Mouse (Mus musculus) liver, embryonic 13.5 days (tissue): Measurements from ENCODE around the gene Vmn1r224. TPM values are rescaled to one million over a fixed set of nuclear protein-coding genes. Genes with fewer than 3 reads are reported as not detected.

ENCODE experiments used
- ATAC-seq: fragments of 200-750 bp; cut with Nextera tagmentation; 2 replicates; pipeline ENCODE4 v1.8.0; 2017; ENCODE audit warnings: low read depth, mild to moderate bottlenecking, moderate number of reproducible peaks, moderate library complexity
- DNase-seq: peaks from one replicate; pipeline ENCODE4 v3.0.0; 2022
- H3K27ac ChIP-seq: fragments of 300-500 bp; sonication (generic); 2 replicates; pipeline ENCODE4 v1.5.1; 2015; ENCODE audit warnings: moderate library complexity, mild to moderate bottlenecking, inconsistent platforms
- H3K27me3 ChIP-seq: fragments of 300-500 bp; sonication (generic); 2 replicates; pipeline ENCODE4 v1.6.1; 2015; ENCODE audit warnings: mild to moderate bottlenecking, inconsistent platforms
- H3K36me3 ChIP-seq: fragments of 300-500 bp; sonication (generic); 2 replicates; pipeline ENCODE4 v1.6.1; 2015; ENCODE audit warnings: mild to moderate bottlenecking, inconsistent platforms
- H3K4me1 ChIP-seq: fragments of 300-500 bp; sonication (generic); replicated peaks from 2 replicates; pipeline ENCODE4 v1.6.1; 2015; ENCODE audit warnings: inconsistent platforms
- H3K4me2 ChIP-seq: fragments of 300-500 bp; sonication (generic); 2 replicates; pipeline ENCODE4 v1.6.1; 2015; ENCODE audit warnings: inconsistent platforms, mild to moderate bottlenecking, moderate library complexity
- H3K4me3 ChIP-seq: fragments of 300-500 bp; sonication (generic); replicated peaks from 2 replicates; pipeline ENCODE4 v1.5.1; 2015; ENCODE audit warnings: mild to moderate bottlenecking, inconsistent platforms
- H3K9ac ChIP-seq: fragments of 300-500 bp; sonication (generic); 2 replicates; pipeline ENCODE4 v1.6.1; 2015; ENCODE audit warnings: mild to moderate bottlenecking, inconsistent platforms
- H3K9me3 ChIP-seq: fragments of 300-500 bp; sonication (generic); replicated peaks from 2 replicates; pipeline ENCODE4 v1.6.1; 2016; ENCODE audit warnings: inconsistent platforms
- WGBS: fragments of 180-500 bp; shearing (Covaris S2); methylation state at CpG from one replicate; pipeline ENCODE4 v1.1.7; 2015; ENCODE audit not compliant: insufficient replicate concordance; 5-methylcytosine and 5-hydroxymethylcytosine counted together
- polyA plus RNA-seq: library from polyadenylated mRNA; unstranded; fragments of >200 nt; fragmentation: Nextera tagmentation; extraction: Ambion mirVana; gene quantifications from 2 replicates; pipeline ENCODE4 v1.2.1, GENCODE M21; 2015

The Vmn1r224 gene
- polyA plus RNA-seq = not detected in 2 replicates

GRCm38 (mm10) chr17:20413846-20414245 is at the start of gene Vmn1r224:
Gene Vmn1r224 (plus strand): TSS chr17:20414146.
- no peaks in the 10 kb centered on the region for H3K9me3 ChIP-seq
- no peak within 1 kb of the TSS for H3K27ac ChIP-seq
- no peaks in the 10 kb centered on the region for H3K27me3 ChIP-seq
- ATAC-seq = no peak
- no peak within 1 kb of the TSS for H3K9ac ChIP-seq
- no peak within 1 kb of the TSS for H3K4me3 ChIP-seq
- WGBS = 10% methylated on average over 1 of the region's 1 CpGs
- H3K4me1 ChIP-seq = no peaks in the 10 kb centered on the region
- no peaks in the 10 kb centered on the region for H3K36me3 ChIP-seq
- H3K4me2 ChIP-seq = no peak within 1 kb of the TSS
- no peak for DNase-seq

DNA sequence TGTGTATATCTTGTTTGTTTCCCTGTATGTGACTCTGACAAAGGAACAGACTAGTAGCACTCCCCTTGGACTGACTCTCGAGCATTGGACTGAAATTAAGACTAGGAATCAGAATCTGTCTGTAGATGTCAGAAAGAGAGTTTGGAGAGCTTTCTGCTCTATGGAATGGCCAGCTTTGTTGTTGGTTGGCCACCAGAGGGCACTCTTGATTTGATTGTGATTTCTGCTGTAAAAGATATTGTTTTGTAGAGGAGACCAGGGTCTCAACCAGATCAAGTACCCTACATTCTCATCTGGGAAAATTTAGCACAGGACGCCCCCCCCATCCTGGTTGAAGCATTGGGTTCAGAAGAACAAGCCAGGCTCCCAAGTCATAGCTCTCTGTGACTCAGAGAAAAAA is 14.8 kb upstream of the Vmn1r224 start:
- no peak overlapping the region for H3K9ac ChIP-seq
- no peaks in the 10 kb centered on the region for H3K27me3 ChIP-seq
- DNase-seq = no peak
- H3K27ac ChIP-seq = no peak overlapping the region
- H3K36me3 ChIP-seq = no peaks in the 10 kb centered on the region
- no peak overlapping the region for H3K4me3 ChIP-seq
- 18% methylated on average over 2 of the region's 2 CpGs for WGBS
- H3K9me3 ChIP-seq = 0 out of 2 replicates have a peak, but pooled peaks cover 3% of the 10 kb centered on the region
- no peaks in the 10 kb centered on the region for H3K4me1 ChIP-seq
- no peak overlapping the region for H3K4me2 ChIP-seq
- no peak for ATAC-seq

- no peak for ATAC-seq
These were observed 25.3 kb downstream of the Vmn1r224 start for GRCm38 (mm10) chr17:20439263-20439662.

DNA sequence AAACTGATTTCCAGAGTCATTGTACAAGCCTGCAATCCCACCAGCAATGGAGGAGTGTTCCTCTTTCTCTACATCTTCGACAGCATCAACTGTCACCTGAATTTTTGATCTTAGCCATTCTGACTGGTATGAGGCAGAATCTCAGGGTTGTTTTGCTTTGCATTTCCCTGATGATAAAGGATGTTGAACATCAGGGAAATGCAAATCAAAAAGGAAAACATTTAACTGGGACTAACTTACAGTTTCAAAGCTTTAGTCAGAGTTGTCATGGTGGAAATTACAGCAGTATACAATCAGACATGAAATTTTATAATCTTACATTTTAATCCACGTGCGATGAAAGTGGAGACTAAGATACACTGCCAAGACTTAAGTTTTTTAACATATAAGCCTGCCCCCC is 59.4 kb downstream of the Vmn1r224 start:
- Histone ChIP-seq H3K9ac (no peak overlapping the region), H3K27ac (no peak overlapping the region), H3K4me3 (no peak overlapping the region), H3K36me3 (no peaks in the 10 kb centered on the region), H3K9me3 (no peaks in the 10 kb centered on the region), H3K27me3 (no peaks in the 10 kb centered on the region), H3K4me2 (no peak overlapping the region), H3K4me1 (no peaks in the 10 kb centered on the region)
- no peak for ATAC-seq
- DNase-seq = no peak
- 48% methylated on average over 3 of the region's 3 CpGs for WGBS

More at GRCm38 (mm10) chr17:20439263-20439662, 25.3 kb downstream of the Vmn1r224 start:
- no peak overlapping the region for H3K4me2 ChIP-seq
- no peak overlapping the region for H3K9ac ChIP-seq
- H3K36me3 ChIP-seq = no peaks in the 10 kb centered on the region
- H3K4me3 ChIP-seq = no peak overlapping the region
- no peaks in the 10 kb centered on the region for H3K4me1 ChIP-seq
- no peaks in the 10 kb centered on the region for H3K27me3 ChIP-seq
- no peak for DNase-seq
- H3K27ac ChIP-seq = no peak overlapping the region
- H3K9me3 ChIP-seq = peaks cover under 1% of the 10 kb centered on the region; the same call in 1 of the 2 replicates

Other genes starting within 250 kb of the Vmn1r224 start
- gene Fpr-rs6, start 231.0 kb upstream of the Vmn1r224 start, polyA plus RNA-seq = not detected in 2 replicates
- gene Vmn2r105, start 179.1 kb upstream of the Vmn1r224 start, polyA plus RNA-seq = not detected in 2 replicates
- not detected in 2 replicates for gene Vmn2r106, start 128.6 kb upstream of the Vmn1r224 start, polyA plus RNA-seq
- gene Vmn2r107, start 68.9 kb upstream of the Vmn1r224 start, polyA plus RNA-seq = not detected in 2 replicates
- not detected in 2 replicates for gene Vmn2r108, start 67.2 kb downstream of the Vmn1r224 start, polyA plus RNA-seq
- not detected in 2 replicates for gene Vmn1r225, start 84.0 kb downstream of the Vmn1r224 start, polyA plus RNA-seq
- gene Vmn2r109, start 150.6 kb downstream of the Vmn1r224 start, polyA plus RNA-seq = not detected in 2 replicates
- gene Vmn2r110, start 182.3 kb downstream of the Vmn1r224 start, polyA plus RNA-seq = 0.01 TPM in 1 of 2 replicates, not detected in the other
- gene Fpr-rs3, start 210.7 kb downstream of the Vmn1r224 start, polyA plus RNA-seq = not detected in 2 replicates